Mouse (Mus musculus) B cell, adult (primary cell): ENCODE results near the gene Appl2. TPM values are rescaled to one million over a fixed set of nuclear protein-coding genes. Genes with fewer than 3 reads are reported as not detected.

ENCODE experiments used
- total RNA-seq: library from RNA; stranded (reverse); gene quantifications from 4 replicates; pipeline ENCODE4 v1.2.4, GENCODE M21; 2023; ENCODE audit not compliant: inconsistent age

The Appl2 gene
- total RNA-seq, result 15.7 to 21.7 TPM (median 16.8 TPM) in 4 replicates

GRCm38 (mm10) chr10:83648131-83649020 lies at the start of gene Appl2:
Appl2 (minus strand) TSS chr10:83648738.

Other genes starting within 250 kb of the Appl2 start
- not detected in 4 replicates for gene Aldh1l2, start 114.6 kb downstream of the Appl2 start, total RNA-seq
- 46.9 to 51.5 TPM (median 49.6 TPM) in 4 replicates for gene Washc4, start 105.0 kb downstream of the Appl2 start, total RNA-seq
- not detected in 4 replicates for gene 1500009L16Rik, start 74.1 kb upstream of the Appl2 start, total RNA-seq